Mouse (Mus musculus) megakaryocyte progenitor cell, adult 5-6 weeks (primary cell): ENCODE results near the gene Hspa4. TPM values are rescaled to one million over a fixed set of nuclear protein-coding genes. Genes with fewer than 3 reads are reported as not detected.
"Not testable (repeated sequence)": the region's sequence is repeated elsewhere in the genome, so short reads cannot be mapped to it uniquely, and the experiment has no call there.

Source experiments
- ATAC-seq: replicated peaks from 2 replicates; pipeline ENCODE4 v1.8.0; 2016; ENCODE audit warnings: mild to moderate bottlenecking, moderate TSS enrichment, inconsistent platforms; ENCODE audit not compliant: poor library complexity
- total RNA-seq, 2 experiments: library from RNA; stranded (forward) in 1 of 2; stranded (reverse) in 1 of 2; fragments of 157-497, 149-512 nt in 1 of 2; fragments of 200-1000 nt in 1 of 2; gene quantifications; 2 replicates each; pipeline versions ENCODE4 v1.2.3 to v1.2.4; 2015 to 2017

The Hspa4 gene
- total RNA-seq, 2 experiments from 2014 or later = 151 to 371 TPM

DNA sequence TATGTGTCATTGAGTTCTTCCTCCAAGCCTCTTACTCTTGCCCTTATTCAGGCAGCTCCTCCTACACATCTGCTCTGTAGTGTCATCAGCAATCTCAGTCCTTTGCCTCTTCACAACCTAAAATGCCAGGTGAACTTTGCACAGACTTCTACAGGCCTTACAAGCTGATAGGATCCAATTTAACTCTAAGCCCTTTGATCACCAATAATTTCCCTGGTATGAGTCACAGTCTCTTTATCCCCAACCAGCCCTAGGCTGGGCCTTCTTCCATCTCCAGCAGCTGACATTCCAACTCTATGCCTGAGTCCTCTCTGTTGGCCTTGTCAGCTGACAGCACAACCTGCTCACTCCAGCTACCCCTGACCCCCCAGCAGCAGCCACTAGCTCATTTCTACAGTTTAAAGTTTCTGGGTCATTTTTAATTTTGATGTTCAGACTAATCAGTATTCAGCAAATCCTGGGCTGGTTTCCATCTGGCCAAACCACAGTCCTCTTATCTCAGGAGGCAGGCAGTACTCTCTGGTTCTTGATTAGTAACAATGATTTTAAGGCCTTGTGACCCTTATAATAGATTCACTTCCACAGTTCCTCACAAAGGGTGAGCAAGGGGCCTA is 8.1 kb upstream of the Hspa4 start:
- ATAC-seq = peak; percentile 82

DNA sequence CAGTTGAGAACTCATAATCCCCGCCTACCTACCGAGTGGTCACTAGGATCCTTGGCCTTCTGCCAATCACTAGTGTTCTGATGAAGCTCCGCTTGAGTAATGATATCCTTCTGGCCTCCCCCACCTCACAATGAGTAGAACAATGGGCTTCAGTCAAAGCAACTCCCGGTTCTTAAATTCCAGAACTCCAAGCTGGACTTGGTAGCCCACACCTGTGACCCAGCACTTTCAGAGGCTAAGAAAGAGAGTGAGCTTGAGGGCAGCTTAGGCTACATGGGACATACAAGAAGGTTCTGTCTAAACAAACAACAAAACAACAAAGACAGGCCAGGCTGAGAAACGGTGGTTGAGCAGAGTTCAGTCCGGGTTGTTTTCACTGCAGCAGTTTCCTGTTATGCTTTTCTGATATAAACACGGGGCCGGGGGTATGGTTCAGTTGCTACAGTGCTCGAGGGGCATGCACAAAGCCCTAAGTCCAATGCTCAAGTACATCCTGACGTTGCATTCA is 7.4 kb upstream of the Hspa4 start:
- no peak for ATAC-seq

DNA sequence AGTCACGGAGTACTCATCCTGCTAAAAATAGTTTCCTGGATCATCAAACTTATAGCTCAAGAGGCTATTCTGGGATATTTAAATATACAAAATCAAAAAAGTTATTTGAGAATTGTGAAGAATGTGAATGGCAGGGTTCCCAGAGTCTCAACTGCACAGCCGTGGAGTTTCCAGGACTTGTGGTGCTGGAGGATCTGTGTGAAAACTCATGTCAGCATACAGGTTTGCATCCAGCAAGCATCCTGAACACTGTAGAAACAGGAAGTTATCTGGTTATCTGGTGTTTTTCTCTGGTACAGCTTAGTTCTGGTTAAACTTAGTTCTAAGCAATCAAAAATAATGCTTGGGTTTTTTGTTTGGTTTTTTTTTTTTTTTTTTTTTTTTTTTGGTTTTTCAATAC is 6.7 kb upstream of the Hspa4 start:
- no peak for ATAC-seq

DNA sequence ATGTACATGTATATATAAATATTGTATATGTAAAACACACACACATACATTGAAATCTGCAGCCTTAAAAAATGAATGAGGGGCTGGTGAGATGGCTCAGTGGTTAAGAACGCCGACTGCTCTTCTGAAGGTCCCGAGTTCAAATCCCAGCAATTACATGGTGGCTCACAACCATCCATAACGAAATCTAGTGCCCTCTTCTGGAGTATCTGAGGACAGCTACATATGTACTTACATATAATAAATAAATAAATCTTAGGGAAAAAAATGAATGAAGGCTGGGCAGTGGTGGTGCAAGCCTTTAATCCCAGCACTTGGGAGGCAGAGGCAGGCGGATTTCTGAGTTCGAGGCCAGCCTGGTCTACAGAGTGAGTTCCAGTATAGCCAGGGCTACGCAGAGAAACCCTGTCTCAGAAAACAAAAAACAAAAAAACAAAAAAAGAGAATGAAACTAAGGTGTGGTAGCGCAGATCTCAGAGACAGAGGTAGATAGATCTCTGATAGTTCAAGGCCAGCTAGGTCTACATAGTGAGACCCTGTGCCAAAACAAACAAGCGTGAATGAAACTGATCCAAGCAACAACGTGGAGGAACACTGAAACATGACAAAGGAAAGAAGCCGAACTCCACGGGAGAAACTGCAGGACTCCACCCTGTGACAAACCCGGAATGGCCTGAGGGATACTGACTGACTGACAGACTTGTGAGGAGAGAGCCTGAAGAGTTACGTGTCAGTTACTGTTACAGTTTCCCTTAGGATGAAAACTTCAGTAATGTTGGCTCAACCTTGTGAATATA is 4.0 kb upstream of the Hspa4 start:
- ATAC-seq = no peak

DNA sequence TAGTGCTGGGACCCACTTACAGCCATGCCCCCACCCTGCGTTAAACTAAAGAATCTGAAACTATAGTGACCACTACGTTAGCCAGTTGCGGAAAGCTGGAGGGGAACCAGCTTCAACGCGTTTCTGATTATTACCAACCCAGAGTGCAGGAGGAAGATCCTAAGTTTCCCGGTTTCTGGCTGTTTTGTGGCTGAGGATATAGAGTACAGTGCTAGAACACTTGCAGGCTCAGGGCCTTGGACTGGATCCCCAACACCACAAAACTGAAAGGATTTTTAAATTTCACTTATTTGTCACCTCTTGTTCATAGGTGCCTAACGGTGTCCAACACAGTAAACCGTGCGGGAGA is 884 bp upstream of the Hspa4 start:
- no peak for ATAC-seq

DNA sequence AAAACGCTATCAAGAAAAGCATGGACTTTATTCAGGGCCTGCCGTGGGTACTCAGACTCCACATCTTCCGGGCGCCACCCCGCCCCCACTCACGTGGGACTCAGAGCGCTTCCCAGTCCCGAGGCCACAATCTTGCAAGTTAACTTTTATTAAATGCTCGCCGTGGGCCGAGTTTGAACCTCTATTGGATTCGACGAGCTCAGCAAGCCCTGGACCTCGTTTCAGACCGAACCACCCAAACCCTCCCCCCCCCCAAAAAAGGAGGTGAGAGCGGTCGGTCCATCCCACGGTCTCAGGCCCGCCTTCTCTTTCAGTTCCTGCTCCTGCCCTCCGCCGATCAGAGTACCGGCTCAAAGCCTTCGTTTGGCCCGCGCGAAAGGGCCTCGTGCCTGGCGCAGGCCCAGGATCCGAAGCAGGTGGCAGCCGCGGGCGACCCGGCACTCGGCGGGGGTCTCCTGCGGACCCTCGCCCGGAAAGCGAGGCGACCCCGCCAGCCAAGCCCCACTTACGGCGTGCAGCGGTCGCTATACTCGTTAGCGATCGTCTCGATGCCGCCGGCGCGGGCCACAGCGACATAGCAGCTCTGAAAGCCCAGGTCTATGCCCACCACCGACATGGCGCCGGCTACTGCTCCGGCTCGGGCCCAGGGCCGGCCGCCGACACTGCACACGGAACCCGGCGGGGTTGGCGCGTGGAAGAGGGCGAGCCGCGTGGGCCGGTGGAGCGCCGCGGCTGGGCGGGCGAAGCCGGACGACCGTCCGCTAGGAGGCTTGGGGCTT is 517 bp downstream of the Hspa4 start:
- ATAC-seq = peak; percentile 24

DNA sequence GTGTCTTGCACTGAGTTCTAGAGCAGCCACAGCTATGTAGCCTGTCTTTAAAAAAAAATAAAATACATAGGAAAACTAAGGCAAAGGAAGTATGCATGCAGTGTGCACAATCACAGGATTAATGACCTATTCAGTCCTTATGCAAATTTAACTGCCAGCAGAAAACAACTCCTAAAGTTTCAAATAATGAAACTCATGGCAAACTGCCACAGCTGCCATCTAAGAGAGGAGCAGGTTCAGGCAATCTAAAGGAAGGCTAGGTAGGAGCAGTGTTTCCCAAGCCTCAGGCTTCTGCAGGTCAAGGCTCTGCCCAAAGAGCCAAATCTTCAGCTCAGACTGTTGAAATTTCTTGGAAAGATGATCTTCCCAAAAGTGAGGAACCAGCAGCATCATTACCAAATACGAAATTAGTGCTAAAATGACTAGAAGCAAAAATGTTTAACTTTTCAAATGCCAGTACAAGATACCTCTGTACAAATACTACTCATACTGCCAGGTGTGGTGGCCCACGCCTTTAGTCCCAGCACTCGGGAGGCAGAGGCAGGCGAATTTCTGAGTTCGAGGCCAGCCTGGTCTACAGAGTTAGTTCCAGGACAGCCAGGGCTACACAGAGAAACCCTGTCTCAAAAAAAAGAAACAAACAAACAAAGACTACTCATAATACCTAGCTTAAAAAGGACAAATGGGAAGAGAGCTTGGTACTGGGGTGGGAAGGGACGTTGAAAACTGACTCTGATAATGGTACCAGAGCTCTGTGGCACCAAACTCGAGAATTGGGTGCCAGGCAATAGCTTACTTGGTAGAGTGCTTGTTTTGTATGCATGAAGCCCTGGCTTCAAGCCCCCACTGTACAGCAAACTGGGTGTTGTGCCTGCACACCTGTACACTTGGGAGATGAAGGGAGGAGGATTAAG is 2.1 kb downstream of the Hspa4 start:
- no peak for ATAC-seq

DNA sequence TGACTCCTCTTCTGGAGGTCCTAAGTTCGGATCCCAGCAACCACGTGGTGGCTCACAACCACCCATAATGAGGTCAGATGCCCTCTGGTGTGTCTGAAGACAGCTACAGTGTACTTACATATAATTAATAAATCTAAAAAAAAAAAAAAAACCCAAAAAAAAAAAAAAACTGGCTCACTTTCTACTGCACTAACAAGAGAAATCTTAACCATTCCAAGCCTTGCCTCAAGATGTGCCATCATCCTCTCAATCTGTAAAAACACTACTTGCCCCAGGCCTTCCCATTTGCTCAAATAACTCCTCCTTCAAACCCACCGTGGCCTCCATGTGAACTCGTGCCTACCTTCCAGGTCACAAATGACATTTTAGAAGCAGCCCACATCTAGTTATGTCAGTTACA is 3.4 kb downstream of the Hspa4 start:
- ATAC-seq = no peak

DNA sequence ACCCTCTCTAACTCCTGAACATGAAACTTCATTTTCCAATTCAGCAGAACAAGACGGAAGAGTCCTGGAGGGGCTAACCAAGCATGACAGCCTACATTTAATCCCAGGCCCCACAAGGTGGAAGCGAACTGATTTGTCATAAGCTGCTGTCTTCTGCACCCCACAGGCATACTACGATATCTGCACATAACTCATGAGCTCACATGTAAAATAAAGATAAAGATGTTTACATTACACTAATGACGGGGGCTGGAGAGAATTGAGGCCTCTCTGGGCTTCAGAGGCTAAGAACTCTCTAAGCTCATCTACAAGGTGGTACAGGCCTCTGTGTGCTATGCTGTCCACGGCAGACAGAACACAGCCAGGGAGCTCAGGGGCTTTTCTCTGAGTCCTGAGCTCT is 5.8 kb downstream of the Hspa4 start:
- ATAC-seq = peak; percentile 61

DNA sequence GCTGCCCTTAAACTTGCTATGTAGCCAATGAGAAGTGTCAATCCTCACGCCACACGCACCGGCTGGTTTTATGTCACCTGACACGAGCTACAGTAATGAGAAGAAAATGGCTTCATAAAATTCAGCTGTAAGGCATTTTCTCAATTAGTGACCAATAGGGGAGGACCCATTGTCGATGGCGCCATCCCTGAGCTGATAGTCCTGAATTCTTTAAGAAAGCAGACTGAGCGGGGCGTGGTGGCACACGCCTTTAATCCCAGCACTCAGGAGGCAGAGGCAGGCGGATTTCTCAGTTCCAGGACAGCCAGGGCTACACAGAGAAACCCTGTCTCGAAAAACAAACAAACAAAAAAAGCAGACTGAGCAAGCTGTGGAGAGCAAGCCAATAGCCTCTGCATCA is 9.4 kb downstream of the Hspa4 start:
- no peak for ATAC-seq

DNA sequence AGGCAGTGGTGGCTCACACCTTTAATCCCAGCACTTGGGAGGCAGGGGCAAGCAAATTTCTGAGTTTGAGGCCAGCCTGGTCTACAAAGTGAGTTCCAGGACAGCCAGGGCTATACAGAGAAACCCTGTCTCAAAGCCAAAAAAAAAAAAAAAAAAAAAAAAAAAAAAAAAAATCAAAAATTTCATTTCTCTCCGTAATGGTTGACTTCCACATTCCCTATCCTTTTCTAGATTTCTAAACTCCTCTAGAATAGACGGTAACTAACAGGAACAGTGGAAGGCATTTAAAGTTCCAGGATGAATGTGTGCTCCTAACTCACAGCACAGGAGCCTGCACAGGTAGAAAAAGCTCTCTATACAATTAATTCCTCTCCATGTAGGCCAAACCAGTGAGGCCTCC is 10.1 kb downstream of the Hspa4 start:
- ATAC-seq = not testable (repeated sequence)

DNA sequence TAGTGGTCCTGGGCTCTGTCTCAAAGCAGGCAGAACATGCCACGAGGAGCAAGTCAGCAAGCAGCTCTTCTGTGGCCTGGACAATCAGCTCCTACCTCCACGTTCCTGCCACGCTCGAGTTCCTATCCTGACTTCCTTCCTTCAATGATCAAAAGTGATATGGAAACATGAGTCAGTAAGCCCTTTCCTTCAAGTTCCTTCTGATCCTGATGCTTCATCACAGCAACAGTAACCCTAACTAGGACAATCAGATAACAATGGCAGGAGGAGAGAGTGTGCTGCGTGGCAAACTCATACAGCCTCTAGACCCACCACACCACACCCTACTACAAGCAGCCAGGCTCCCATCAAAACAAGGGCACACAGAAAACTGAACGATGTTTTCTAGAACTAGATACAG is 14.4 kb downstream of the Hspa4 start:
- ATAC-seq = no peak

DNA sequence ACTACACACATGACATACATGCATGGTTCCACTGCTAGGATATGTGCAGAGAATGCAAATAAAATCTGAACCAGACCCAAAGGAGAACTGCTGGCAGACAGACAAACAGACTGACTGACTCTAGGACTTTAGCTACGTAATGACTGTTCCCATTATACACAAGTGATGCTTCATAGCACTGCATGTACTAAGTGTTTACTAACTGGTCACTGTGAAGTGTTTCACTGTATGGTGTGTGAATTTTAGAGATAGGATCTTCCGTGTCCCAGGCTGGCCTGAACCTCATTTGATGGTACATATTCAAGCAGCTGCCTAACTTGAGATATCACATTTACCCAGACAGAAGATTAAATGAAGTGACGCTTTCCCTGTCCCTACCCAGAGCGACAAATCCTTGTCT is 21.8 kb downstream of the Hspa4 start:
- no peak for ATAC-seq

DNA sequence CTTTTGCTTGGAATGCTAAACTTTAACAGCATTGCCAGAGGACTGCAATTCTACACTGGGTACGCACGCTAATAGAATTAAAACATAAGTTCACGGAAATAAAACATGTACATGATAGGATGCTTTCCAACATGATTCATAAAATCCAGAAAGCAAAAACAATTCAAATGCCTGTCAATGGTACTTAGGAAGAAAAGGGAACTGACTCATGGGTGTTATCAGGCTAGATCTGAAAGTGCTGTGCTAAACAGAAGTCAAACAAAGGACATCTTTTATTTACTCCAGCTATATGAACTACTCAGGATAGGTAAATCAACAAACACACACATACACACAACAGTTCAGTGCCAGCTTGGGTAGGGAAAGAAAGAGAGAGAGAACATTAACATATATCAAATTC is 24.9 kb downstream of the Hspa4 start:
- no peak for ATAC-seq

DNA sequence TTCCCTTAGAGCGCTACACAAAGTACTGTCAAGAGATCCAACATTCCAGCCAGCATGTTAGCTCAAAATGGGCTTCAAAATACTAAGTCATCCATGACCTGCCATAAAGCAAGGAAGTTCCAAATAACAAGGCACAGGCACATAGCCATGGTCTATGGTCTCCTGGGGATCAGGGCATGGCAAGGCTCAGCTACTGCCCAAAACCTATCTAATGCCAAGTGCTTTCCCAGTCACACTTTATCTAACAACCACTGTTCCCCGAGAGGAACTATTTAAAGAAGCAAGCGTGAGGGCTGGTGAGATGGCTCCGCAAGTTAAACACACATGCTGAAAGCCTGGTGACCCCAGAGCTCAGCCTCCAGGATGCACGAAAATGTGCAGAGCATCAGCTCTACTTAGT is 26.9 kb downstream of the Hspa4 start:
- no peak for ATAC-seq

DNA sequence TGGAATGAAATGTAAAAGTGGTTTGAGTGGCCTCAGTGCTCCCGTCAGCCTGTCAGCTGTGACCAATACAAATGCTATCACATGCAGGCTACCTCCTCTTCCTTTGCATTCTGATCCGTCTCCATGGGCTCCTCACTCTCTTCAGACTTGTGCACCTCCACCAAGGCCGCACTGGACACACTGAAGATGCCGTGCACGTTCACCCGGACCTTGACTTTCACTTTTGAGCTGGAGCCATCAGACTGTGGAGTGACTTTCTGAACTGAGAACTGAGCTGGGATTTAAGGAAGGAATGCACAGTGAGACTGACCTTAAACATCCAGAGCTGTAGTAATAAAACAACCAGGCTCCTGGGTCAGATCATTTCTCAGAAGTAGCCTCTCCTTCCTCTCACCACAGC is 30.7 kb downstream of the Hspa4 start:
- ATAC-seq = no peak

DNA sequence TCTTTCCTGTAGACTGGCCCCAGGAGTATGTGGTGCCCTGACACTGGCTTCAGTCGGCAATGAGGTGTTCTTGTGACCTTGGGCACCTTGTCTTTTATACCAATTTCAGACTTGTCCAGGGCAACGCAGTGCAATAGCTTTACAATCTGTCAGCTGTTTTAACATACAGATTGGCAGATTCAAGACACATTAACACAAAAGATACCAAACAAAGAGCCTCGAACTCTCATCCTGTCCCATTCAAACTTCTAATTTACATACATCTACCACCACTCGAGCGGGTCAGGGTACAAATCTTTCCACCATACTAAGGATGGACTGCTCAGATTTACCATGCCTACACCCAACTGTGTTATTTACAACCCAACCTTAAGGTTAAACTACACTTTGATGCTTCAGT is 39.7 kb downstream of the Hspa4 start:
- ATAC-seq = no peak

DNA sequence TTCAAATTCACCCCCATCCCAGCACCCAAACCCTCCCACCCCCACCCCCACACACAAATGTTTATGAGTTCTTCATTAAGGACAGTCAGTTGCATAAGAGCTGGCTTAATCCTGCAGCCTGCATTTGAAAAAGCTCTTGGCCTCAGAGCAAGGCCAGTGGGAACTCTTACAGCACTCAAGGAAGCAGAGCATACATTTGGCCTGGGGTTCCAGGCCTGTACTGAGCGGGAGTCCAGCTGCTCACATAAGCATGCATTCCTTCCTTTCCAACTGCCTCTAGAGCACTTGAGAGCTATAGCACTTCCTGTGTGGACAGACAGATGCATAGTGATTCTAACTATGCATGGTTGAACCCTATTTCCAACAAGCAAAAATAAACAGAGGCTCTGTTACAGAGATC is 40.2 kb downstream of the Hspa4 start:
- no peak for ATAC-seq

DNA sequence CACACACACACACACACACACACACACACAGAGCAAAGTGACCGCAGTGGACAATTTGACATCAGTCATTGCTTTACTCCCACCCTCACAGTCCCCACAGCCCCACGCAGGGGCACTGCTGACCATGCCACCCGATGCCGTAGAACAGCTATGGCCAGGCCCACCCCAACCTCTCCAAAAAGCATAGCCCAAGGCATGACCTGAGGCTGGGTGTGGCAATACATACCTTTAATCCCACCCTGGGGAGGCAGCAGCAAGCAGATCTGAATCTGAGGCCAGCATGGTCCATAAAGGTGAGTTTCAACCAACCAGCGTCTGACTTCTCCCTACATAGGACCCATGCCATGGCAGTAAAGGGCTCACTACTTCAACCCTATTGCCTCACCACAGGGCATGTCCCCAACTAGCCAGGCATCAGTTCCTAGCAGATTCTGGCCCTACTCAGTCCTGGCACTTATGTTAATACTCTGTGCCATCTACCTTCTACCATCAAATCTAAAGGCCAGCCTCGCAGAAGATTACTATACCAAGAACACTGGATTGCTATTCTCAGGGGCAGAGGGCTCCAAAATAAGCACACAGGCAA is 41.1 kb downstream of the Hspa4 start:
- no peak for ATAC-seq

DNA sequence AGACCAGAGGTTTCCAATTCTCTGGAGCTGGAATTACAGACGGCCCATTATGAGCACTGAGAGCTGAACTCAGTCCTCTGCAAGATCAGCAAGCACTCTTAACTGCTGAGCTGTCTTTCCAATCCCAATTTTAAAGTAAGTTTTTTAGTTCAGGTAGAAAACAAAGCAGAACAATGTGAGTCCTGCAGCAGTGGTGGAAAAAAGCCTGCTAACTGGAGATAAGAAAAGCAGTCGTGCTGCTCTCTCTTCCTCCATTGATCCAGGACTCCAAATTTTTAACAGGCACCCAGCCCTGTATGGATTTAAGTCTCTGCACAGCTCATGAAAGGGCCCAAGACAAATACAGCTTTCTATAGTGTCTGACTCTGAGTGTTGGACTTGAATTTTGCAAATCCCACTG is 43.3 kb downstream of the Hspa4 start:
- no peak for ATAC-seq

DNA sequence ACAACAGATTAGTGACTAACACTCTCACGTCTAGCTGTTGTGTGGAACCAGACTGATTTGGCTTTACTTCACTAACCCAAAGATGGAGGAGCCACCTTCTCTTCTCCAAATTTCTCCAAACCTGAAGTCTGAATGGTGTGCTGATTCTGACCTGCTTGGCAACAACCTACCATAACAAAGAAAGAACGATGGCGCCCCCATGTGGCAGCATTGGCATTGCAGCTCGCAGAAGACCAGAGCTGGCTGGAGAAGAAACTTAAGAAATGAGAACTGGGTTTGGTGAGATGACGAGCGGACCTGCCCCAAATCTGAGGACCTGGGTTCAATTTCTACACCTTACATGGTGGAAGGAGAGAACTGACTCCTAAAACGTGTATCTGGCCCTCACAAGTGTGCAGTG is 45.3 kb downstream of the Hspa4 start:
- peak; percentile 84 for ATAC-seq
